Mouse (Mus musculus) liver, embryonic 12.5 days (tissue): ENCODE data around the gene Gpr55. TPM values are rescaled to one million over a fixed set of nuclear protein-coding genes. Genes with fewer than 3 reads are reported as not detected.

Experiments used
- ATAC-seq: fragments of 200-750 bp; cut with Nextera tagmentation; 2 replicates; pipeline ENCODE4 v1.8.0; 2017; ENCODE audit warnings: moderate number of reproducible peaks, mild to moderate bottlenecking, moderate library complexity
- H3K27ac ChIP-seq: fragments of 300-500 bp; sonication (generic); 2 replicates; pipeline ENCODE4 v1.5.1; 2016; ENCODE audit warnings: mild to moderate bottlenecking
- H3K27me3 ChIP-seq: fragments of 300-500 bp; sonication (generic); replicated peaks from 2 replicates; pipeline ENCODE4 v1.6.1; 2016; ENCODE audit warnings: mild to moderate bottlenecking, moderate library complexity
- H3K36me3 ChIP-seq: fragments of 300-500 bp; sonication (generic); 2 replicates; pipeline ENCODE4 v1.6.1; 2016; ENCODE audit warnings: mild to moderate bottlenecking, moderate library complexity
- H3K4me1 ChIP-seq: fragments of 300-500 bp; sonication (generic); 2 replicates; pipeline ENCODE4 v1.6.1; 2016
- H3K4me2 ChIP-seq: fragments of 300-500 bp; sonication (generic); 2 replicates; pipeline ENCODE4 v1.6.1; 2016; ENCODE audit warnings: mild to moderate bottlenecking, moderate library complexity
- H3K4me3 ChIP-seq: fragments of 300-500 bp; sonication (generic); 2 replicates; pipeline ENCODE4 v1.5.1; 2016; ENCODE audit warnings: mild to moderate bottlenecking, moderate library complexity
- H3K9ac ChIP-seq: fragments of 300-500 bp; sonication (generic); 2 replicates; pipeline ENCODE4 v1.6.1; 2016; ENCODE audit warnings: mild to moderate bottlenecking, moderate library complexity
- H3K9me3 ChIP-seq: fragments of 300-500 bp; sonication (generic); replicated peaks from 2 replicates; pipeline ENCODE4 v1.6.1; 2016; ENCODE audit warnings: mild to moderate bottlenecking, moderate library complexity
- WGBS: fragments of 180-500 bp; shearing (Covaris S2); methylation state at CpG from one replicate; pipeline ENCODE4 v1.1.7; 2016; ENCODE audit not compliant: insufficient replicate concordance; 5-methylcytosine and 5-hydroxymethylcytosine counted together
- polyA plus RNA-seq: library from polyadenylated mRNA; unstranded; fragments of >200 nt; fragmentation: Nextera tagmentation; extraction: Ambion mirVana; gene quantifications from 2 replicates; pipeline ENCODE4 v1.2.1, GENCODE M21; 2016

Gpr55 gene
- polyA plus RNA-seq, 1 experiment from 2014 or later = not detected

DNA sequence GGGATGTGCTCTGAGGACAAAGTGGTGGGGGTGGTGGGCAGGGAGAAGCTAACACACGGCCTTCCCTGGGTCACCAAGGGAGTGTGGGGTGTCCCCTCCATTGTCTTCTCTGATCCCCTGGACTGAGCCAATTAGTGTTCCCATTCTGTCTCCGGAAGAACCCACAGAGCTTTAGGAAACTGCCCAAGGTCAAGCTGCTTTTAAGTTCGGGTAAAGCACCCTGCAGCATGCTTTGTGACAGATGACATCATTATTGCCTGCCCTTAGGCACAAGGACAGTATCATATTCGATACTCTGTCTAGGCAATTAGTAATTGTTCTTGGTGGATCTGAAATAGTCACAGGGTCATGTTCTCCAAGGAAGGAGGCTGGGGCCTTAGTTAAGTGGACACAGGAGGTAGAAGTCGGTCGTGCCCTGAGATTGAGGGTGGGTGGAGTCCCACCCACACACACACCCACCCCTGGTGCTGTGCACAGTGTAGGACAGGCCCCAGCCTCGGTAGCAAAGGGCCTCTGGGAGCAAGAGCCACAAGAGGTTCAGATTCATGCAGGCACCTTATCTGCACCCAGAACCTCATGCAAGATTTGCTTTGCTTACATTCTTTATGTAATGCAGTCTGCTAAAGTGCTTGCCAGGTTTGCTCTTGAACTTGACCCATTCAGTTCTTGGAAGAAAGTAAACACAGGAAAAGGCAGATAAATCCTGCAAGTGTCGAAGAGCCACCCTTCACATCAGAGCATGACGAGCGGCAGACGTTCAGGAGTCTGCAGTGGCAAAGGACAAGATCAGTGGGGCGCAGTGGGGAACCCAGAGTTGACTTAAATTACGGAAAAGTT, 51.8 kb downstream of the Gpr55 start:
- Histone ChIP-seq H3K4me3 (no peak overlapping the region), H3K36me3 (peaks cover 42% of the 10 kb centered on the region), H3K4me1 (no peaks in the 10 kb centered on the region), H3K9ac (no peak overlapping the region), H3K27ac (no peak overlapping the region), H3K4me2 (no peak overlapping the region), H3K9me3 (no peaks in the 10 kb centered on the region; the same call in 1 of the 2 replicates), H3K27me3 (no peaks in the 10 kb centered on the region)
- ATAC-seq = no peak
- 52% methylated on average over 13 of the region's 13 CpGs for WGBS

DNA sequence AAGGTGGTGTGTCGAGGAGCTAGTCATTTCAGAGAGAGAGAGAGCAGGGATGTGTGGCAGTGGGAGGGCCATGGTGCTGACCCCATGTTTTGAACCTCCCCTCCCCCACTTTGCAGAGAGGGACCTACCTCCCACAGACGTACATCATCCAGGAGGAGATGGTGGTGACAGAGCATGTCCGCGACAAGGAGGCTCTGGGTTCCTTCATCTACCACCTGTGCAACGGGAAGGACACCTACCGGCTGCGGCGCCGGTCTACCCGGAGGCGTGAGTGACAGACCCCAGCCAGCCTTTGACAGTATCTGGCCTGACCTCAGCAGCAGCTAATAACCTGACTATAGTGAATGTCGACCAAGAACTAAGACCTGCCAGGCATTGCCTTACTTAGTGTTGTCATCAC, 53.9 kb downstream of the Gpr55 start:
- Histone ChIP-seq H3K4me3 (no peak overlapping the region), H3K27ac (no peak overlapping the region), H3K4me2 (no peak overlapping the region), H3K9me3 (no peaks in the 10 kb centered on the region; the same call in 1 of the 2 replicates), H3K36me3 (peaks cover 49% of the 10 kb centered on the region), H3K9ac (no peak overlapping the region), H3K27me3 (no peaks in the 10 kb centered on the region), H3K4me1 (peaks cover 5% of the 10 kb centered on the region)
- ATAC-seq = no peak
- 81% methylated on average over 12 of the region's 12 CpGs for WGBS

DNA sequence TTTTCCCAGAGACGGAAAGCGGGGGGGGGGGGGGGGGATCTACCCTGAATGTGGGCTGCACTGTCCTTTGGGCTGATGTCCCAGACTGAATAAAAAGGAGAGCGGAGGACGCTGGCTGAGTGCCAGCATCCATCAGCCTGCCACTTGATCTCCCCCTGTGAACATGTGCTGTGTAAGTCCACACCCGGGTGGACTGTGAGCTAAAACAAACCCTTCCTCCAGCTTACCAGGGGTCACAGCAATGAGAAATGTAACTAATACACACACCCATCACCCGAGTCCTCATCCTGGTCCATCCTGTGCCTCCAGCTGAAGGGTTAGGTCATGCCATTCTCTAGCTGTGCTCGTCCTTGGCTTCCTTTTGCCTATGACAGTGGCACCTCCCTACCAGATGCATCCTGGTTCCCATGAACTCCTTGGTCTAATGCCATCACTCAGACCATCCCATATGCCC, 58.7 kb downstream of the Gpr55 start:
- H3K27me3 ChIP-seq = no peaks in the 10 kb centered on the region
- WGBS = 47% methylated on average over 7 of the region's 7 CpGs
- H3K27ac ChIP-seq = no peak overlapping the region
- peaks cover 37% of the 10 kb centered on the region for H3K36me3 ChIP-seq
- H3K4me2 ChIP-seq = no peak overlapping the region
- no peaks in the 10 kb centered on the region for H3K9me3 ChIP-seq
- no peak overlapping the region for H3K4me3 ChIP-seq
- no peak overlapping the region for H3K9ac ChIP-seq
- H3K4me1 ChIP-seq = peaks cover 50% of the 10 kb centered on the region
- peak; percentile 44 for ATAC-seq

DNA sequence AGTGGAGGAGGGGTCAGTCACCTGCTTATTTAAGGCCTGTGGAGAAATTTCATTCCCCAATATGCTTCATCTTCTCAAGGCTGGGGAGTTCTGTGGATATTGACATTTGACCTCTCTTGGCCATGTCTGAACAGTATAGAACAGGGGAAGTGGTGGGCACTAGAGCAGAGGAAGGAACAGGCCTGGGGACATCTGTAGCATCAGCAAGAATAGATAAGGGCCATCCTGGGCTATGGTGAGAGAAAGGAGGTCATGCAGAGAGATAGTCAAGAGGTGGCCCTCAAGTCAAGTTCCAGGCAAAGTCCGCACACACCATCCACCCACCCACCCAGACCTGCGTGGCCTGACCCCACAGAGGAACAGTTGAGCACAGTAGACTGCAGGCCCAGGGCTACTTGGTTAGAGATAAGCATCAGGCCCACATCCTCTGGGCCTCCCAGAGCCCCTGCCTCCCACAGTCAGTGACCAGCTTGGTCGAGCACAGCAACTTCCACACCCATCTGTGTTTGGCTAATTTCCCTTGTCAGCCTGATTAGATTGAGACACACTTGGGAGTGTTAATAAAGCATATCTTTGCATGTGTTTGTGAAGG, 59.2 kb downstream of the Gpr55 start:
- H3K4me3 ChIP-seq = no peak overlapping the region
- 21% methylated on average over 3 of the region's 3 CpGs for WGBS
- no peak overlapping the region for H3K4me2 ChIP-seq
- peaks cover 31% of the 10 kb centered on the region for H3K36me3 ChIP-seq
- H3K27me3 ChIP-seq = no peaks in the 10 kb centered on the region
- no peak for ATAC-seq
- peaks cover 55% of the 10 kb centered on the region for H3K4me1 ChIP-seq
- H3K9ac ChIP-seq = no peak overlapping the region
- H3K27ac ChIP-seq = no peak overlapping the region
- no peaks in the 10 kb centered on the region for H3K9me3 ChIP-seq

DNA sequence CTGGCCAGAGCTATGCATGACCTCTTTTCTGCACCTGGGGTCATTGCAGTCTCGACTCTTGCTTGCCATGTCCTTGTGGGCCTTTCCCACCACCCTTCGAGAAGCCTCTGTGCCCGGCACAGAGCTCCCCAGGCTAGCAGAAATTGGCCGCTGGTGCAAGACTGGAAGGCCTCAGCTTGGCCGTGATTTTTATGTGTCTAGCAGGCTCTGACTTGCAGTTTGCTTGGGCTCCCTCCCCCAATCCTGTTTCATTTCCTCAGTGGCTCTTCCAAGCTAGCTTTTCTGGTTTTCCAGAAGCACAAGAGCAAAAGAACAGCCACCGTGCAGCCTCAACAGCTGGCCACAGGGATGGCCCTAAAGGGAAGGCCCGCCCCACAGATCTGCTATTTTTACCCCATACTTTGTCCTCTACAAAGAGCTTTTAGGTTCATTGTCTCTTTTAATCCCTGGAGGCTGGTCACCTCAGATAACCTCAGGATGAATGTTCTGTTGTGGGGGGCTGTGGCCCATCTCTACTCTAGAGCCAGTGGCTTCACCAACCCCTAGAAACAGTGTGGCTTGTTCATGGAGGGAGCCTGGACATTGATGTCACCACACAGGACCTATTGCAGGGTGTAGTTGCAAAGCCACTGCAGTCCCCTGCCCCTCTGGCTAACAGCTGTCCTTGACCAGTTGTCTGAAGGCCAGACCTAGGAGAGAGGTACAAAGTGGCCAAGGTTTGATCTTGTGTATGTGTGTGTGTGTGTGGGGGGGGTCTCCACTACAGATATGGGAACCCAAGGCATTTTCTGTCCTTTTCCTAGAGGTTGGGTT, 60.1 kb downstream of the Gpr55 start:
- Histone ChIP-seq H3K27me3 (no peaks in the 10 kb centered on the region), H3K27ac (no peak overlapping the region; the same call in 1 of the 2 replicates), H3K4me2 (no peak overlapping the region), H3K4me3 (no peak overlapping the region), H3K9ac (no peak overlapping the region), H3K9me3 (no peaks in the 10 kb centered on the region), H3K4me1 (peaks cover 64% of the 10 kb centered on the region), H3K36me3 (peaks cover 23% of the 10 kb centered on the region)
- WGBS = 59% methylated on average over 7 of the region's 7 CpGs
- no peak for ATAC-seq

DNA sequence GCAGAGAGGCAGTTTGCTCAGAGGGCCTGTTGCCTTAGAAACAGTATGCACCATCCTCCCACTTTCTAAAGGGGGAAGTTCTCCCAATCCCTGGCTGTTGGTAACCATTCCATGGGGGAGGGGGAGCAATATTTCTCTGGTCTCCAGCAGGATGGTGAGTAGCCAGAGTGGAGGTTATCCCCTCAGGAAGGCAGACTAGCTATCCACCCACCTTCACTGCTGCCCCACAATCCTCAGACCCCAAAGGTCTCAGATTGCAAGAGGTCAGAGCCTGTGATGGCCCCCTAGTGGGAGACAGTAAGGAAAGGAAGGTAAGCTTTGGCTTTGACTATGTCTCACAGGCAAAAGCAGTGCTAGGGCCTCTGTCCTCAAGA, 61.4 kb downstream of the Gpr55 start:
- no peaks in the 10 kb centered on the region for H3K27me3 ChIP-seq
- H3K4me3 ChIP-seq = no peak overlapping the region
- H3K4me2 ChIP-seq = no peak overlapping the region
- ATAC-seq = no peak
- peaks cover 73% of the 10 kb centered on the region for H3K4me1 ChIP-seq
- no peaks in the 10 kb centered on the region for H3K9me3 ChIP-seq
- no peak overlapping the region for H3K9ac ChIP-seq
- H3K27ac ChIP-seq = no peak overlapping the region
- peaks cover 10% of the 10 kb centered on the region; the same call in 1 of the 2 replicates for H3K36me3 ChIP-seq

DNA sequence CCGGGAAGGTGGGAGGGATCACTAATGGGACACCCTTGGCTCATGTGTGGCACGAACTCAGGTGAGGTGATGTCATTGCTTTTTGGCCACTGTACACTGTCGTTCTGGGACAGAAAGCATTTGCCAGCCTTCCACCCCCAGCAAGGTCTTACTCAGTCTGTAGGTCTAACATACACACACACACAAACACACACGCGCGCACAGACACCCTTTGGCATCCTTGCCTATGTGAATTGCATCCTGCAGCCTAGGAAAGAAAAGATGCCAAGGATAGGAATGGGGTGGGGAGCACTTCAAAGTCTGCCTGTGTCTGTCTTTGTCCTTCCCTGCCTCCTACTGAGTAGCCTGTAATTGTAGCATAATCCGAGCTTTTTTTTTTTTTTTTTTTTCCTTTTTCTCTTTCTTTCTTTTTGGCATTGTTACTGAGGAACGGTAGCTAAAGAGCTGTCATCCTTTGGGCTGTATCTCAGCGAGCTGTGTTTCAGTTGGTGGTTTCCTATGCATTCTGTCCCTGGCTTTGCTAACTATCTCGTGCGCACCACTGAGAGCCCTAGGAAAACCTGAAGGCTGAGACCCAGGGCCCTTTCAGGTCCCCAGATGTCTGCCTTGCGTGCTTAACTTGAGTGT, 61.9 kb downstream of the Gpr55 start:
- no peak for ATAC-seq
- Histone ChIP-seq H3K4me1 (peaks cover 73% of the 10 kb centered on the region), H3K36me3 (peaks cover 6% of the 10 kb centered on the region; the same call in 1 of the 2 replicates), H3K27ac (no peak overlapping the region), H3K4me3 (no peak overlapping the region), H3K27me3 (no peaks in the 10 kb centered on the region), H3K9ac (no peak overlapping the region), H3K4me2 (no peak overlapping the region), H3K9me3 (no peaks in the 10 kb centered on the region)
- WGBS = 59% methylated on average over 12 of the region's 12 CpGs

DNA sequence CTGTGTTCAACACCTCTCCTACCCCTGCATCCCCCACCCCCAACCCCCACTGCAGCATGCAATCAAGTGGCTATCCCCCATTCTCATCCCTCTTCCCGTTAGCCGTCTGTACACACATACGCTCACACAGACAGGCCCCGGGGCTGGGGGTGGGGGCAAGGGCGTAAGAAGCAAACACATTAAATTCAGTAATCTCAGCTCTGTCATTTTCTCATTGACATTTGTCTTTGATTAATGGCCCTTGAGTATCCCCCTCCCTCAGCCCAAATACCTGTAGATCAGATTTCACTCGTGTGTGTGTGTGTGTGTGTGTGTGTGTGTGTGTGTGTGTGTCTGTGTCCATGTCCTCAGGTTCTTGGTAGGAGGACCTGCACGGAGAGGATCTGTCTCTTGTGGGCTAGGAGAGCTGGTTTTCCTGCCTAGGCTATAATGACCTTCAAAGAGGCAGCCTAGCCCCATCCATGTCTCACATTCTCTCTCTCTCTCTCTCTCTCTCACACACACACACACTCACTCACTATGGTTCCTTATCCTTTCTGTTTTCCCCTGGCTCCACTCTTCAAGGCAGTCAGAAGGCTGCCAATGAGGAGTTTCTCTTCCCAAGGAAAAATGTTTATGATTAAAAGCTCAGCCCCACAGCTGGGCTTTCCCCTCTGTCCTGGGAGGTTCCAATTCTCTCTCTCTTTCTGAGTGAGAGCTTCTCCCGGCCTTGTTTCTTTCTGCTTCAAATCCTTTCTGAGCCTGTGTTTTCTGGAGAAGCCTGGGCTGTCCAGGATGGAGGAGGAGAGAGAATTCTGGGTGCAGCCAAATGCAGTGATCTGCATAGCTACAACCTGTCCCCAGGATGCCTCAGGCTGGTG, 62.7 kb downstream of the Gpr55 start:
- Histone ChIP-seq H3K36me3 (peaks cover under 1% of the 10 kb centered on the region; the same call in 1 of the 2 replicates), H3K27me3 (no peaks in the 10 kb centered on the region), H3K4me3 (no peak overlapping the region), H3K9ac (no peak overlapping the region), H3K27ac (0 out of 2 replicates have a peak overlapping the region, but pooled peaks have one; percentile 10), H3K9me3 (no peaks in the 10 kb centered on the region), H3K4me1 (peaks cover 73% of the 10 kb centered on the region), H3K4me2 (no peak overlapping the region)
- ATAC-seq = no peak
- 50% methylated on average over 8 of the region's 8 CpGs for WGBS

DNA sequence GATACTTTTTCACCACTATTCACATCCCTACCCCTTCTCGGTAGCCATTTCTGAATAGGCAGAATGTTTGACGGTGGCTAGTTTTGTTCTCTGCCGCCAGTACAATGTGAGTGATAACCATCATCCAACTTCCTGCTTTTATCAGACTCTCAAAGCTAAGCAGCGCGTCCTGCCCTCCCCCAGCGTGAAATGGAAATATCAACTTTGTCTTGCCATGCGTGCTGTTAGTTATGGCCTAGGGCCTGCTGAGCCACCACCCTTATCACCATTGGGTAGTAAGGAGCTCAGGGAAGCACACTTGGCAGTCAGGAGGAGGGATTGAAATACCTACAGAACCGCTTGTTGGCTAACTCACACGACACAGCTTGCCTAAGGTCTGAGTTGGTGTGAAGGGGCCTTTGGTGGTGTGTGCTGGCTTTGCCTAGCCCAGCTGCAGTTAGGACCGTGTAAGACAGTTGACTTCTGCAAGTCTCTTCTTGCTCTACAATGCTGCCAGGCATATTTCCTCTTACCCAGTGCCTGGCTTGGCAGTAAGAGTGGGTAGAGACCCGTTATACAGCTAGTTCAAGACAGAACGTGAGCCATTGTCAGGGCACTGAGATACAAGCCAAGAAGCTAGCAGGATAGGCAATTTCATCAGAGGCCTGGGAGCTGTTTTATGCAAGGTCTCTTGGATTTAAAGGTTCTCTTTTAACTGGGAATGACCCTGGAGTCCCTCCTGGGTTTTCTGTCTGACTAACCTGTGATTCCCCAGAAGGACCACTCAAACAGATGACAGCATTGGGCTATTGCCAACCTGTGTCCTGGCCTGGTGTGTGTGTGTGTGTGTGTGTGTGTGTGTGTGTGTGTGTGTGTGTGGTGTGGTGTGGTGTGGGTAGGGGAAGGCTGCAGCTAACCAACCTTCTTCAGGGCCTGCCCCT, 63.8 kb downstream of the Gpr55 start:
- 24% methylated on average over 12 of the region's 12 CpGs for WGBS
- H3K9ac ChIP-seq = no peak overlapping the region

DNA sequence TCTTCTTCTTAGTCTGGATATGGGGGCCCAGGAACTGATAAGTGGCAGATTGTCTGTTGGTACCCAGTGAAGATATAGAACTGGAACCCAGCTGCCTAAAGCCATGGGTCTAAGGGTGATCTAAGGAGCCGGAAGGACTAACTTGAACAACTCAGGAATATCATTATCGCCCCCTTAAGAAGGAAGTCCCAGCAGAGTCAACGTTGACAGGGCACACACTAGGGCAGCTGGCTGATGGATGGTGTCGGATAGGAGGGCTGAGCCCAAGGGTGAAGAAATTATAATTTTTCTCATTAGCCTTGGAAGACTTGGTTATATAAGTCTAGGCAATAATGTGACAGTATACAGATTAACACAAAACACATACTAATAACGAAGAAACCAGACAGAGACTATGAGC, 64.7 kb downstream of the Gpr55 start:
- H3K36me3 ChIP-seq = no peaks in the 10 kb centered on the region
- peak overlapping the region; percentile 96 for H3K4me2 ChIP-seq
- no peak for ATAC-seq
- peak overlapping the region; percentile 78; the same call in 1 of the 2 replicates for H3K4me3 ChIP-seq
- H3K9me3 ChIP-seq = no peaks in the 10 kb centered on the region
- no peak overlapping the region for H3K27ac ChIP-seq
- WGBS = 66% methylated on average over 5 of the region's 5 CpGs
- H3K27me3 ChIP-seq = no peaks in the 10 kb centered on the region
- H3K9ac ChIP-seq = no peak overlapping the region
- H3K4me1 ChIP-seq = peaks cover 60% of the 10 kb centered on the region

More for the DNA sequence above, 63.8 kb downstream of the Gpr55 start:
- Histone ChIP-seq H3K4me1 (peaks cover 69% of the 10 kb centered on the region), H3K27ac (0 out of 2 replicates have a peak overlapping the region, but pooled peaks have one; percentile 10), H3K27me3 (no peaks in the 10 kb centered on the region), H3K36me3 (no peaks in the 10 kb centered on the region), H3K4me2 (peak overlapping the region; percentile 96), H3K9me3 (no peaks in the 10 kb centered on the region), H3K4me3 (no peak overlapping the region)
- ATAC-seq = no peak
